Mouse (Mus musculus) megakaryocyte, embryonic 14.5 days (primary cell): ENCODE measurements at regions not wholly inside any gene's neighbourhood (a gene's known extent, or its start where the extent isn't known, plus 50 kb on each side); places are given as distances from the start of the nearest gene placed in this dataset.
"Not testable (repeated sequence)": the region's sequence is repeated elsewhere in the genome, so short reads cannot be mapped to it uniquely, and the experiment has no call there.

ENCODE experiments used
- H3K27me3 ChIP-seq: replicated peaks from 2 replicates; pipeline ENCODE3; 2012; ENCODE audit warnings: inconsistent platforms
- H3K36me3 ChIP-seq: replicated peaks from 2 replicates; pipeline ENCODE3; 2012; ENCODE audit warnings: low read length, inconsistent platforms, mixed read lengths
- H3K4me1 ChIP-seq: 2 replicates; pipeline ENCODE4 v1.6.1; 2012; ENCODE audit warnings: inconsistent platforms
- H3K4me3 ChIP-seq: replicated peaks from 2 replicates; pipeline ENCODE3; 2012; ENCODE audit warnings: moderate library complexity, mild to moderate bottlenecking, inconsistent platforms
- H3K9me3 ChIP-seq: 2 replicates; pipeline ENCODE4 v1.6.1; 2012; ENCODE audit warnings: inconsistent platforms
- FLI1 ChIP-seq: IDR thresholded peaks from 2 replicates; pipeline ENCODE4 v1.6.1; 2012; ENCODE audit warnings: low read length, inconsistent platforms, mixed read lengths
- GATA1 ChIP-seq: IDR thresholded peaks from 3 replicates; pipeline ENCODE4 v1.6.1; 2012; ENCODE audit warnings: mixed read lengths, low read length, inconsistent platforms, borderline replicate concordance

DNA sequence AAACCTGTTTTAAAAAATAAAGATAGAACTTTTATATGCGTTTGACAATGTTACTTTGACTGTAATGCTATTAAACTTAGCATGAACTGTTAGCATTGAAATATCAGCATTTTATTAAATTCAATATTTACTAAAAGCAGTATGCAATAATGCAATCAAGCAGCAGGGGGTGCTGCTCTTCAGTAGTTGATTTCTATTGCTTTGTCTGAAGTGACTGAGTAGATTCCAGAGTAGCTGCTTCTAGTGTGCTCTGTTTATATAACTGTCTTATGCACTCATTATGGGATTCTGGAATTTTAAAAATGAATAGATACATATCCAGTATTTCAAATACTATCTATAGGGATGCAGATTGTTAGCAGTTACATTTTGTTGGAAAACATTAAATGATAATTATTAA is 146.2 kb downstream of the Gm28710 start:
- Histone ChIP-seq H3K27me3 (no peaks in the 10 kb centered on the region), H3K4me1 (no peaks in the 10 kb centered on the region), H3K9me3 (0 out of 2 replicates have a peak, but pooled peaks cover 2% of the 10 kb centered on the region), H3K4me3 (no peak overlapping the region), H3K36me3 (no peaks in the 10 kb centered on the region)
- no peak for TF ChIP-seq FLI1
- no peak for TF ChIP-seq GATA1

DNA sequence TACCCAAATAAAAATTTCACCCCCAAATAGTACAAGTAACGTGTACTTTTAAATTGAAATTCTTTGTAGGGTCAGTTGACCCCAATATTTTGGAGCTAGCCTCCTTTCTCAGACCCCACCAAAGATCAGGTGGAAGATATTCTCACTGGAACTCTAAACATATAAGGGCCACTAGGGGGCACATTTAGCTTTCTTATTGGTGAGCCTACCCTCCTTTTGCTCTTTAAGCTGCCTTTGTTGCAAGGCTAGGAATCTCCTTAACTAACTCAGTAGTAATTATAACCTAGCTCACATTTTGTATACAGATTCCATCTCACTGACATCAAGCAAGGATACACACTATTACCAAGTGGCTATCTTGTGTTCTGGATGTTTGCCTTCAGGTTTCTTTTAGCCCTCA is 155.8 kb downstream of the Gm28710 start:
- Histone ChIP-seq H3K4me1 (no peaks in the 10 kb centered on the region), H3K9me3 (no peaks in the 10 kb centered on the region), H3K36me3 (no peaks in the 10 kb centered on the region), H3K4me3 (no peak overlapping the region), H3K27me3 (no peaks in the 10 kb centered on the region)
- no peak for TF ChIP-seq GATA1
- no peak for TF ChIP-seq FLI1

DNA sequence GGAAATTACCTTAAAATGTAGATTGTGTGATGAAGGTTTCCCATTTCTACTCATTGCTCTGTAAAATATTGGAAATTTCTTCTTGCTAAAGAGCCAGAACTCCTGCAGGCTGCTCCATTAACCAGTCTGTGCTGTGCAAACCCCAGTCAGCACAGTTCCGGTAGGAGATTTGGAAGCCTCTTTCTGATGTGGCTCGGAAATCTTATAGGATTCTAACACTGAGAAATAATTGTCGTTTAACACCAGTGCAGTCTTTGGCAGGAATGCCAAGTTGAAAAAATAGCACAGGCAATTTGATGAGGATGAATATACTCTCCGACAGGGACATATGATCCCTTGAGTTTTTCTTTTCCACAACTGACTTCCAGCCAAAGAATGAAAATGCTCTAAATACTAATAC is 176.1 kb downstream of the Gm28710 start:
- Histone ChIP-seq H3K4me3 (no peak overlapping the region), H3K4me1 (no peaks in the 10 kb centered on the region), H3K36me3 (no peaks in the 10 kb centered on the region), H3K9me3 (no peaks in the 10 kb centered on the region), H3K27me3 (no peaks in the 10 kb centered on the region)
- no peak for TF ChIP-seq FLI1
- no peak for TF ChIP-seq GATA1

DNA sequence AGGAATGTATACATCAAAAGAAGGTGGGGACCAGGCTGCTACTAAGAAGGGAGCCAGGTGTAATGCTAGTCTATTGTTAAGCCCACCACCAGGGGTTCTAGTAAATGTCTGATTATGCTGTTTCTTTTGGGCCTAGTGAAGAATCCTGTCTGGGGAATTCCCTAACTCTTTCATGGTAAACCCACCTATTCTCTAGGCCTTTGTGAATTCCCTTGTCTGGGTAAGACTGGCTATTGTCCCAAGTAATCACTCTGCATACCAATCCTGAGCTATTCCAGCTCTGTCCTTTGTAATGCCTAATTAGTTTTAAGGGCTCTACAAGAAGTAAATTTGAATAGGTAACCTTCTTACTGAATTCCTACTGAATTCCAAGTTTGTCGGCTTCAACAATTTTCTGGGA is 177.2 kb downstream of the Gm28710 start:
- not testable (repeated sequence) for H3K36me3 ChIP-seq, H3K4me3 ChIP-seq

DNA sequence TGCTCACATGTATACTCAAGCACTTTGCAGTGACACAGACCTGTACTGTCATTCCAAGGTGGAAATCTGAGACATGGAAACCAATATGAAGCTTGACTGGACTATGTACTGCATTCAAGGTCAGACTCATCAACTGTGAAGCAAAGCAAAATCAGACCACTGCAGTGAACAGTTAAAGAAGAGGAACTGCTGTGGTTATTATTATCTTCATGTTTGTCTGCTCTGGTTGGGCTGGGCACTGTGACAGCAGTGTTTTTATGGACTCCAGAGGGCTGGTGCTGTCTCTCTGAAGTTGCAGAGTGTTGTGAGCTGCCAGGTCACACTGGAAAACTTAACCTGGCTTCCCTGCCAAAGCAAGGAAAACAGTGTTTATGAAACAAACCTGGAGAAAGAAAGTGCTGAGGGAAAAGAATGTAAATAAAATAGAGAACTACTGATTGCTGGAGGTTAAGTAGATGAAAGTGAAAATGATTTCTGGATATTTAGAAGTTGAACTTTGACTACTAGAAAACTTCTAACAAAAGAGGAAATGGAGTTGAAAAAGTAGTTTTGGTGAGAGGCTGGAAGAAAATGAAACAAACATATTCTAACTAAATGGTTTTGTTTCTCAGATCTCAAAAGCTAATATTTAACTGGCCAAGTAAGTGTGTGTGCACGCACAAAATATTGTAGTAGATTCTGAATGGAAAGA is 181.7 kb downstream of the Gm28710 start:
- H3K4me1 ChIP-seq, result no peaks in the 10 kb centered on the region
- TF ChIP-seq FLI1 (no peak), GATA1 (no peak)
- H3K4me3 ChIP-seq, result no peak overlapping the region
- H3K27me3 ChIP-seq, result no peaks in the 10 kb centered on the region
- H3K9me3 ChIP-seq, result no peaks in the 10 kb centered on the region
- no peaks in the 10 kb centered on the region for H3K36me3 ChIP-seq

More for the DNA sequence above, 177.2 kb downstream of the Gm28710 start:
- not testable (repeated sequence) for H3K27me3 ChIP-seq, H3K4me1 ChIP-seq, H3K9me3 ChIP-seq

DNA sequence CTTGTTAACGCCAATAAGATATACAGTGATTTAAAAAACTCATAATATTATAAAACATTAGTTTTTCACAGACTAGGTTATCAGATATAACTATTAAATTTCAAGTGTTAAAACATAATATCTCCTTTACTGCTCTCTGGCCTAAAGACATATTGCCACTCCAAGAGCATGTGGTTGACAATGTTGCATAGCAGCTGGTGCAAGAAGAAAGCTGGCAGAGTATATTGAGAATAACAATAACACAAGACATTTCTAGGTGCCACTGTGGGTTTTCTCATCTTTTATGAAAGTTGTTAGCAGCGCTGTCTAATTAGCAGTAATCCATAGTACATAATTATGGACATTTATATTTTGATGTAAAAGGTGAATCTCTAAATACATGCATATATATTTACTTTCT is 184.4 kb downstream of the Gm28710 start:
- TF ChIP-seq GATA1, result no peak
- no peak for TF ChIP-seq FLI1
- Histone ChIP-seq H3K4me1 (no peaks in the 10 kb centered on the region), H3K36me3 (no peaks in the 10 kb centered on the region), H3K4me3 (no peak overlapping the region), H3K27me3 (no peaks in the 10 kb centered on the region), H3K9me3 (no peaks in the 10 kb centered on the region)

DNA sequence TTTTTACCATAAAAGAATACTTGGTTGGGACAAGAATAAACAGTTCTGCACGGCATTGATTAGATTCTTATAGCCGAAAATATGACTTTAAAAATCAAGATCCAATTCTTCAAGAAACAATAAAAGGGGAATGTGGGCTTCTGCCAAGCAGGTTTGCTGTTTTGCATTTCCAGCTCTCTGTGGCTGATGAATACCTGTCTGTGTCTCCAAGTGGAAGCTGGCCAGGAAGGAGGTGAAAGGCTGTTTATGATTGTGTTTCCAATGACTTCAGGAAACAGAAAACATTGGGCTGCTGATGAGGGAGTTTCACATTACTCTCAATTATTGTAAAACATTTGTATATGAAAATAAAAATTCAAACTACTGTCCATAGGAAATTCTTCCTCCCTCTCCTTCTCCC is 193.3 kb downstream of the Gm28710 start:
- Histone ChIP-seq H3K9me3 (no peaks in the 10 kb centered on the region), H3K4me1 (no peaks in the 10 kb centered on the region), H3K36me3 (no peaks in the 10 kb centered on the region), H3K4me3 (no peak overlapping the region), H3K27me3 (no peaks in the 10 kb centered on the region)
- TF ChIP-seq FLI1 (no peak), GATA1 (no peak)

DNA sequence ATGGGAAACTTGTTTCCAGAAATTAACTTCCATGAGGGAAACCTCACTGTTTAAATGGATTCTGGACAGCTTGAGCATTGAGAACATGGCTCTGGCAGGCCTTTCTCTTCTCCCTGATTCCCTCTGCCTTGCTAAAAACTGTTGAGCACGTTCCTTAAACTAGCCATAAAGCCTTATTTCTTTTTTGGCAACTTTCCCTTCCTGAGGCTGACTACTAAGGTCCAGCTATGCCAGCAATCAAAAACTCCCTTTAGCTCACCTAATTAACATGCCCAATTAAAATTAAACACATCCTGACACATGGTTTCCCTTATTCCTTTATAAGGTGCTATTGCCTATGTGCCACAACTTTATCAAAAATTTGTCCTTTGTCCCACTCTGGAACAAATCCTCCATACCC is 199.9 kb downstream of the Gm28710 start:
- TF ChIP-seq GATA1 (no peak), FLI1 (no peak)
- no peaks in the 10 kb centered on the region for H3K27me3 ChIP-seq
- H3K9me3 ChIP-seq, result peaks cover 3% of the 10 kb centered on the region; the same call in 1 of the 2 replicates
- no peaks in the 10 kb centered on the region for H3K36me3 ChIP-seq
- no peak overlapping the region for H3K4me3 ChIP-seq
- H3K4me1 ChIP-seq, result no peaks in the 10 kb centered on the region

DNA sequence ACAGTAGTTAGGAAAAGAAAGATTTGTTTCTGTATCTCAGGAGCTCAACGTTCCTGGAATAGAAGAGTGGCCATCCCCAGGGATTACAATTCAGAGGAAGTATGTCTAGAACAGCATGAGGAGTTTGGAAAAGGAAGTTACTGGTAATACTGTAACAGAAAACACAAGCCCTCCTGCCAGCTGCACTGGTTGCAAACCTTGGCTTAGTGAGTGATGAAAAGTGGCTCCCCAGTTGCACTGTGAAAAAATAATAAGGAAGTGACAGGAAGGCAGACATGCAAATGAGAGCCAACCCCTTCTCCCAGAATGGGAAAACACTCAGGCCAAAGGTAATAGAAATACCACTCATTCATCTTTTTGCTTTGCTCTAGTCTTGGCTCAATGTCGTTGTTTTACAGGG is 207.6 kb downstream of the Gm28710 start:
- H3K4me3 ChIP-seq, result no peak overlapping the region
- H3K9me3 ChIP-seq, result peaks cover 9% of the 10 kb centered on the region
- TF ChIP-seq GATA1 (no peak), FLI1 (no peak)
- no peaks in the 10 kb centered on the region for H3K27me3 ChIP-seq
- no peaks in the 10 kb centered on the region for H3K4me1 ChIP-seq
- no peaks in the 10 kb centered on the region for H3K36me3 ChIP-seq

DNA sequence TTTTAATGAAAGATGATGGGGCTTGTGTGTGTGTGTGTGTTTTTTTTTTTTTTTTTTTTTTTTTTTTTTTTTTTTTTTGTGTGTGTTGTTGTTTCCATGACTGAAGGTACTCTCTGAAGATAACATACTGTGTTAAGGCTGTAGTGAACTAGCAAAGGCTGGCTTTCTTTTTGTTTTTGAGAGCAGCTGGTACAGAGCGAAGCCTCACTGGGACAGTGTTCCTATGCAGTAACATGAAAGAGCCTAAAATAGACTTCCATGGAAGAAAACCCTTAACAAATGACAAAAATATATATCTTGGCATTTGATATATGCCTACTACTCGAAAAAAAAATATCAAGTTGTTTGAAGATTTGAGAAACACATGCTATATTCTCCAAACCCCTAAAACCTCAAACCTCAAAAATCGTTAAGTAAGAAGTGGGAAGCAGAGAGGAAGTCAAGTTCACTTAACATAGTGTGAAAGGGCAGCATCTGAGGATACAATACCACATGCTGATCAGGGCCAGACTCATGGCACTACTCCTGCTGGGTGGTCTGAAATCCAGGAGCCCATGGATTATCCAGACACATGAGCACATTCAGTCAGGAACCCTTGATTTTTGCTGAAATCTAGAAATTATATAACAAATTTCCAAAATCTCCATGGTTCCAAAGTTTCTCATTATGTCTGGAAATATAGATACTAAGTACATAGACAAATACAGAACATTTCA is 215.4 kb downstream of the Gm28710 start:
- no peaks in the 10 kb centered on the region for H3K27me3 ChIP-seq
- TF ChIP-seq GATA1 (no peak), FLI1 (no peak)
- no peak overlapping the region for H3K4me3 ChIP-seq
- no peaks in the 10 kb centered on the region for H3K36me3 ChIP-seq
- H3K4me1 ChIP-seq, result no peaks in the 10 kb centered on the region
- peaks cover 3% of the 10 kb centered on the region; the same call in 1 of the 2 replicates for H3K9me3 ChIP-seq
